In genomic region chr14:55554635-55555034, GRCm38 (mm10) we compare ENCODE assay signal across 17 mouse cellular contexts. TPM values are rescaled to one million over a fixed set of nuclear protein-coding genes. Genes with fewer than 3 reads are reported as not detected.
"Had no signal": no experiment of that assay in that cellular context is flagged by ENCODE, and none has a peak within 500 bp of the region (broad histone marks: within the 10 kb centered on the region; RNA-seq: fewer than 3 reads in every experiment).

No protein-coding gene starts in this region.

- H3K4me2 ChIP-seq: liver, embryonic 11.5 days; liver, embryonic 15.5 days; midbrain, embryonic 13.5 days; neural tube, embryonic 12.5 days; stomach, embryonic 15.5 days had no signal

- H3K27ac ChIP-seq: left cerebral cortex, adult 2 months; limb, embryonic 10.5 days; liver, embryonic 15.5 days; midbrain, embryonic 13.5 days; neural tube, embryonic 12.5 days; stomach, embryonic 15.5 days had no signal

- H3K27me3 ChIP-seq: liver, embryonic 15.5 days; midbrain, embryonic 13.5 days; neural tube, embryonic 12.5 days; stomach, embryonic 15.5 days had no signal

- H3K36me3 ChIP-seq: limb, embryonic 10.5 days; midbrain, embryonic 13.5 days; neural tube, embryonic 12.5 days; stomach, embryonic 15.5 days had no signal

- H3K9me3 ChIP-seq: limb, embryonic 10.5 days; liver, embryonic 15.5 days; midbrain, embryonic 13.5 days; neural tube, embryonic 12.5 days; stomach, embryonic 15.5 days had no signal

- H3K4me1 ChIP-seq: neural tube, embryonic 12.5 days had no signal

- DNase-seq: kidney, adult 9 months; kidney, postnatal 10 days; lung, adult 2 months; lung, postnatal 36 days; retina, postnatal 1 day; thymus, postnatal 4 days had no signal

- H3K9ac ChIP-seq: liver, embryonic 15.5 days; midbrain, embryonic 13.5 days; neural tube, embryonic 12.5 days; stomach, embryonic 15.5 days had no signal

- H3K4me3 ChIP-seq: left cerebral cortex, adult 2 months; limb, embryonic 10.5 days; liver, embryonic 15.5 days; midbrain, embryonic 13.5 days; neural tube, embryonic 12.5 days; stomach, embryonic 15.5 days had no signal

RNA-seq across cellular contexts. Expression of gene A730061H03Rik, which starts 5.6 kb away (rescaled TPM):
- total RNA-seq: left cerebral cortex, postnatal 14 days had no signal
- polyA plus RNA-seq: neural tube, embryonic 12.5 days had no signal

RNA-seq across cellular contexts. Expression of gene Fitm1, which starts 20.8 kb away (rescaled TPM):
- total RNA-seq: layer of hippocampus, adult 8-10 months; layer of hippocampus, postnatal 25 days; left cerebral cortex, adult 2 months; left cerebral cortex, postnatal 14 days; neutrophil, adult 5-6 weeks had no signal
- polyA plus RNA-seq: midbrain, embryonic 13.5 days had no signal
